Comparison of ENCODE assay signal across 8 mouse cellular contexts in genomic region chr5:124868981-124869380, GRCm38 (mm10). TPM values are rescaled to one million over a fixed set of nuclear protein-coding genes. Genes with fewer than 3 reads are reported as not detected.
DNase-seq lines count a peak whose midpoint lies in the region; ATAC-seq and TF ChIP-seq lines count a peak whose summit lies in the region.

No protein-coding gene starts in this region.

- H3K27ac ChIP-seq in midbrain, embryonic 10.5 days (replicated peaks), result no peak overlapping the region
- H3K27ac ChIP-seq in midbrain, embryonic 16.5 days (ENCODE audit: low read length), result no peak overlapping the region
- H3K27ac ChIP-seq in heart, postnatal 0 days (ENCODE audit: low read depth), result no peak overlapping the region

- TF ChIP-seq EP300 in heart, postnatal 0 days (IDR thresholded peaks at IDR 0.05; ENCODE audit: low read depth), result no peak

- 59% methylated on average over 4 of the region's 4 CpGs for WGBS in midbrain, embryonic 10.5 days
- 26% methylated on average over 4 of the region's 4 CpGs for WGBS in midbrain, embryonic 16.5 days
- 29% methylated on average over 4 of the region's 4 CpGs for WGBS in heart, postnatal 0 days

- peak; percentile 70 for TF ChIP-seq CTCF in heart, postnatal 0 days (IDR thresholded peaks at IDR 0.05; ENCODE audit: low read depth)

- H3K4me2 ChIP-seq in midbrain, embryonic 16.5 days (ENCODE audit: low read length), result no peak overlapping the region
- no peak overlapping the region for H3K4me2 ChIP-seq in heart, postnatal 0 days (ENCODE audit: low read depth, low read length)

- no peak overlapping the region for H3K4me3 ChIP-seq in midbrain, embryonic 10.5 days
- no peak overlapping the region for H3K4me3 ChIP-seq in midbrain, embryonic 16.5 days (ENCODE audit: low read depth, low read length)
- no peak overlapping the region for H3K4me3 ChIP-seq in heart, postnatal 0 days (ENCODE audit: low read depth, low read length)

- no peaks in the 10 kb centered on the region for H3K9me3 ChIP-seq in midbrain, embryonic 10.5 days (replicated peaks)
- no peaks in the 10 kb centered on the region for H3K9me3 ChIP-seq in midbrain, embryonic 16.5 days (replicated peaks; ENCODE audit: control insufficient read depth, low read length, poor library complexity, severe bottlenecking)
- H3K9me3 ChIP-seq in heart, postnatal 0 days (replicated peaks; ENCODE audit: control insufficient read depth, low read length), result no peaks in the 10 kb centered on the region

- H3K4me1 ChIP-seq in midbrain, embryonic 10.5 days, result peaks cover 27% of the 10 kb centered on the region
- H3K4me1 ChIP-seq in midbrain, embryonic 16.5 days (ENCODE audit: control insufficient read depth, insufficient read depth, low read length), result peaks cover 39% of the 10 kb centered on the region
- peaks cover 17% of the 10 kb centered on the region for H3K4me1 ChIP-seq in heart, postnatal 0 days (ENCODE audit: control insufficient read depth, insufficient read depth)

- DNase-seq in midbrain, embryonic 10.5 days (ENCODE audit: low spot score), result peak; percentile 37
- DNase-seq in adrenal gland, postnatal 14 days, result peak; percentile 71
- DNase-seq in embryo, embryonic 9.5 days (ENCODE audit: extremely low spot score), result peak; percentile 40
- DNase-seq in heart, postnatal 0 days (ENCODE audit: low spot score), result peak; percentile 51
- peak; percentile 72 to 75 for DNase-seq in left cerebral cortex, adult 18-20 months (ENCODE audit: low spot score in 2 of 2)
- DNase-seq in natural killer cell, adult 2 months (ENCODE audit: low spot score in 2 of 2), result peak; percentile 40 to 65
- peak; percentile 81 for DNase-seq in thymus, postnatal 4 days

- H3K27me3 ChIP-seq in midbrain, embryonic 10.5 days (ENCODE audit: low read depth, poor library complexity, severe bottlenecking), result no peaks in the 10 kb centered on the region
- no peaks in the 10 kb centered on the region for H3K27me3 ChIP-seq in midbrain, embryonic 16.5 days (ENCODE audit: control insufficient read depth, insufficient read depth, low read depth, low read length)
- no peaks in the 10 kb centered on the region for H3K27me3 ChIP-seq in heart, postnatal 0 days (ENCODE audit: control insufficient read depth, insufficient read depth, low read length)

- no peak for ATAC-seq in midbrain, embryonic 16.5 days
- ATAC-seq in heart, postnatal 0 days (ENCODE audit: insufficient read depth, low read depth), result 0 out of 2 replicates have a peak, but pooled peaks have one; percentile 39

- peaks cover 83% of the 10 kb centered on the region for H3K36me3 ChIP-seq in midbrain, embryonic 10.5 days
- 0 out of 2 replicates have a peak, but pooled peaks cover 2% of the 10 kb centered on the region for H3K36me3 ChIP-seq in midbrain, embryonic 16.5 days (ENCODE audit: control insufficient read depth, insufficient read depth, low read length)
- peaks cover 11% of the 10 kb centered on the region; the same call in 1 of the 2 replicates for H3K36me3 ChIP-seq in heart, postnatal 0 days (replicated peaks; ENCODE audit: control insufficient read depth, insufficient read depth, low read length)

- no peak overlapping the region for H3K9ac ChIP-seq in midbrain, embryonic 16.5 days (ENCODE audit: low read depth, low read length)
- no peak overlapping the region for H3K9ac ChIP-seq in heart, postnatal 0 days (replicated peaks; ENCODE audit: low read depth, low read length)

RNA-seq across cellular contexts. Expression of gene Zfp664, which starts 6.5 kb away (rescaled TPM):
- polyA plus RNA-seq in midbrain, embryonic 10.5 days (2016; fragmentation: Nextera tagmentation; extraction: Ambion mirVana), result 155 and 159 TPM in 2 replicates
- polyA plus RNA-seq in midbrain, embryonic 16.5 days (2015; fragmentation: Nextera tagmentation; extraction: Ambion mirVana), result 68.9 and 87.1 TPM in 2 replicates
- 53.2 and 54.8 TPM in 2 replicates for total RNA-seq in adrenal gland, postnatal 14 days (2021)
- total RNA-seq in heart, postnatal 0 days (2014; rRNA removed; ENCODE audit: low replicate concordance), result 15.5 and 32.9 TPM in 2 replicates
- 37.5 and 40.6 TPM in 2 replicates for polyA plus RNA-seq in heart, postnatal 0 days (2015; fragmentation: Nextera tagmentation; extraction: Ambion mirVana)
- 10 to 100 TPM; 68.5 to 72.7 TPM for total RNA-seq in left cerebral cortex, adult 18-20 months (2021)

RNA-seq across cellular contexts. Expression of gene Ccdc92, which starts 6.8 kb away (rescaled TPM):
- 12.1 and 13.8 TPM in 2 replicates for polyA plus RNA-seq in midbrain, embryonic 10.5 days (2016; fragmentation: Nextera tagmentation; extraction: Ambion mirVana)
- 43.0 and 43.3 TPM in 2 replicates for polyA plus RNA-seq in midbrain, embryonic 16.5 days (2015; fragmentation: Nextera tagmentation; extraction: Ambion mirVana)
- total RNA-seq in adrenal gland, postnatal 14 days (2021), result 4.2 and 6.2 TPM in 2 replicates
- total RNA-seq in heart, postnatal 0 days (2014; rRNA removed; ENCODE audit: low replicate concordance), result 1.8 and 4.7 TPM in 2 replicates
- 0.64 and 1.1 TPM in 2 replicates for polyA plus RNA-seq in heart, postnatal 0 days (2015; fragmentation: Nextera tagmentation; extraction: Ambion mirVana)
- 10 to 100 TPM; 89.4 to 91.9 TPM for total RNA-seq in left cerebral cortex, adult 18-20 months (2021)

Comparison
In these comparisons a context has a peak if more than half of its experiments do, and no peak if none do; other contexts are left out.
1. RNA of gene Ccdc92, which starts 6.8 kb away (total RNA-seq): 89.4 to 91.9 TPM in left cerebral cortex, adult 18-20 months; 1.8 to 4.7 TPM in heart, postnatal 0 days and 4.2 to 6.2 TPM in adrenal gland, postnatal 14 days; every median in the first group is over 10 times any median in the second.
2. Peak in every context shown above with its lines, with median percentiles within 50 percentile points of each other: DNase-seq.